Mouse (Mus musculus) midbrain, embryonic 13.5 days (tissue): Measurements from ENCODE around the gene Map7d3. TPM values are rescaled to one million over a fixed set of nuclear protein-coding genes. Genes with fewer than 3 reads are reported as not detected.

Source experiments
- ATAC-seq: fragments of 200-750 bp; cut with Nextera tagmentation; 2 replicates; pipeline ENCODE4 v1.8.0; 2017; ENCODE audit warnings: mild to moderate bottlenecking, moderate TSS enrichment, moderate library complexity
- H3K27ac ChIP-seq: fragments of 300-500 bp; sonication (generic); 2 replicates; pipeline ENCODE4 v1.5.1; 2015; ENCODE audit warnings: inconsistent platforms, mild to moderate bottlenecking, moderate library complexity
- H3K27me3 ChIP-seq: fragments of 300-500 bp; sonication (generic); 2 replicates; pipeline ENCODE4 v1.6.1; 2015; ENCODE audit warnings: mild to moderate bottlenecking, inconsistent platforms
- H3K36me3 ChIP-seq: fragments of 300-500 bp; sonication (generic); 2 replicates; pipeline ENCODE4 v1.6.1; 2015; ENCODE audit warnings: mild to moderate bottlenecking, inconsistent platforms
- H3K4me1 ChIP-seq: fragments of 300-500 bp; sonication (generic); replicated peaks from 2 replicates; pipeline ENCODE4 v1.6.1; 2015; ENCODE audit warnings: inconsistent platforms
- H3K4me2 ChIP-seq: fragments of 300-500 bp; sonication (generic); replicated peaks from 2 replicates; pipeline ENCODE4 v1.6.1; 2015; ENCODE audit warnings: moderate library complexity, mild to moderate bottlenecking, inconsistent platforms
- H3K4me3 ChIP-seq: fragments of 300-500 bp; sonication (generic); replicated peaks from 2 replicates; pipeline ENCODE4 v1.5.1; 2015; ENCODE audit warnings: mild to moderate bottlenecking, inconsistent platforms
- H3K9ac ChIP-seq: fragments of 300-500 bp; sonication (generic); replicated peaks from 2 replicates; pipeline ENCODE4 v1.6.1; 2015; ENCODE audit warnings: mild to moderate bottlenecking, inconsistent platforms
- H3K9me3 ChIP-seq: fragments of 300-500 bp; sonication (generic); 2 replicates; pipeline ENCODE4 v1.6.1; 2016; ENCODE audit warnings: mild to moderate bottlenecking, inconsistent platforms
- WGBS: fragments of 180-500 bp; shearing (Covaris S2); methylation state at CpG from one replicate; pipeline ENCODE4 v1.1.7; 2015; 5-methylcytosine and 5-hydroxymethylcytosine counted together
- polyA plus RNA-seq: library from polyadenylated mRNA; unstranded; fragments of >200 nt; fragmentation: Nextera tagmentation; extraction: Ambion mirVana; gene quantifications from 2 replicates; pipeline ENCODE4 v1.2.1, GENCODE M21; 2015

Map7d3 gene
- 0.86 and 1.1 TPM in 2 replicates for polyA plus RNA-seq

DNA sequence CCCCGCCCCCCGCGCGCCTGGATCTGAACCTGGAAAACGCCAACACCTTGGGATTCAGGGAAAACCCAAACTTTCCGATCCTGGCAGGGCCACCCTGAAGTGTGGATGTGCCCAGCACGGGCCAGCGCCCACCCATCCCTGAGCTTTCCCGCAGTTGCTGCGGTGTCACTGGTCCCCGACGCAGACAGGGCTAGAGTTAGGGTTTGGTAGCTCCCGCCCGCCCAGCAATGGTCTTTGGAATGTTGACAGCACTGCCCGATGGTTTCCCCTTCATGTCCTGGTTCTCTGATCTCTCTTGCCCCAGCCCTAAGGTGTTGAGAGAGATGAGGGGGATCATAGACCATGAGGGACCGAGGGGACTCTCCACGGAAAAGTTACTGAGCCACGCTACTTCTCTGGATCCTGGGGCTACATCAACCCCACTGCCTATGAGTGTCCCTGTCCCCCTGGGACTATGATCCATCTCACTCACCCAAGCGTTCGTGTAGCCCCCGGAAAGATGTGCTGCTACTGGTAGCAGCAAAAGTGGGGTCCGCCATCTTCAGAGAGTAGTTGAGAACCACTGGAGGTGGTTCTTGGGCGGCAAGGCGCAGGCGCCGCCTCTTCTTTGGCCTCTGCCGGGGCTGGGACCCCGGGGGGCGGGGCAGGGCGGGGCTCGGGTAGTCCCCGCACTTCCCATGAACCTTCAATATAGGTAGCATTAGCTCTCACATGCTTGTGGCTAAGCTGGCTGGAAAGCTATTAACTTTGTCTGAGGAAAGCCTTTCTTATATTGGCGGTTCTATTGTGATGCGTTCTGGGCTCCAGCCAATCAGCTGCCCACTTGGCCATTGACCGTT, at the start of gene Map7d3:
TSS of gene Map7d3 (minus strand) at position 562 of the 839 bp plus-strand sequence.
- Histone ChIP-seq H3K9me3 (no peaks in the 10 kb centered on the region), H3K4me1 (no peaks in the 10 kb centered on the region), H3K27ac (no peak within 1 kb of the TSS), H3K9ac (no peak within 1 kb of the TSS), H3K36me3 (no peaks in the 10 kb centered on the region), H3K4me3 (peak within 1 kb of the TSS; percentile 42), H3K4me2 (peak within 1 kb of the TSS; percentile 68), H3K27me3 (no peaks in the 10 kb centered on the region)
- WGBS = 19% methylated on average over 35 of the region's 35 CpGs
- ATAC-seq = peak; percentile 83

GRCm38 (mm10) chrX:56869863-56870262, 47.7 kb upstream of the Map7d3 start, which contains the start of gene Adgrg4:
Gene Adgrg4, plus strand, starts transcription at chrX:56870163.
- Histone ChIP-seq H3K9me3 (no peaks in the 10 kb centered on the region), H3K36me3 (no peaks in the 10 kb centered on the region), H3K9ac (no peak within 1 kb of the TSS), H3K4me2 (no peak within 1 kb of the TSS), H3K4me3 (no peak within 1 kb of the TSS), H3K27ac (no peak within 1 kb of the TSS), H3K4me1 (no peaks in the 10 kb centered on the region), H3K27me3 (no peaks in the 10 kb centered on the region)
- 82% methylated on average over 2 of the region's 2 CpGs for WGBS
- no peak for ATAC-seq

DNA sequence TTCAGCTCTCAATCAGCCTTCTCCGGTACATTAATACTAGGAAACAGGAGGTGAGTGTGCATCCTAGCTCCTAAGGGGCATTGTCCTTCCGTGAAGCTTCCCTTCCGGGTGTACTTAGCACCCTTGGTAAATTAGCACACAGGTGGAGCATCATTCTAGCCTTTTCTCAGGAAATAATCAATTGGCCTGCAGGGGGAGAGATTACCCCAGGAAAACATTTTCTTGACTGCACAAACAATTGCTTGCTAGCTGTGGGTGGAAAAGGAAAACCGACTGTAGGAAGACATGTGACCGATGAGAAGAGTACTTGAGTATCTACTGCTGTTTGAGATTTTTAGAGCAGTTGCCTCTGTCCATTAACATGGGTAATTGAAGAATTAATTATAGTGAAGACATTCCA, 19.1 kb upstream of the Map7d3 start:
- WGBS = 73% methylated on average over 5 of the region's 5 CpGs
- H3K4me2 ChIP-seq = no peak overlapping the region
- H3K4me1 ChIP-seq = no peaks in the 10 kb centered on the region
- no peaks in the 10 kb centered on the region for H3K9me3 ChIP-seq
- H3K36me3 ChIP-seq = no peaks in the 10 kb centered on the region
- no peak overlapping the region for H3K9ac ChIP-seq
- no peaks in the 10 kb centered on the region for H3K27me3 ChIP-seq
- H3K4me3 ChIP-seq = no peak overlapping the region
- H3K27ac ChIP-seq = no peak overlapping the region
- no peak for ATAC-seq

- H3K9ac ChIP-seq = no peak overlapping the region
- no peak for ATAC-seq
- no peaks in the 10 kb centered on the region for H3K4me1 ChIP-seq
- H3K36me3 ChIP-seq = no peaks in the 10 kb centered on the region
- no peak overlapping the region for H3K27ac ChIP-seq
- H3K9me3 ChIP-seq = no peaks in the 10 kb centered on the region
- no peaks in the 10 kb centered on the region for H3K27me3 ChIP-seq
- no peak overlapping the region for H3K4me3 ChIP-seq
- H3K4me2 ChIP-seq = no peak overlapping the region
These were observed 17.2 kb upstream of the Map7d3 start for GRCm38 (mm10) chrX:56839369-56839768.

DNA sequence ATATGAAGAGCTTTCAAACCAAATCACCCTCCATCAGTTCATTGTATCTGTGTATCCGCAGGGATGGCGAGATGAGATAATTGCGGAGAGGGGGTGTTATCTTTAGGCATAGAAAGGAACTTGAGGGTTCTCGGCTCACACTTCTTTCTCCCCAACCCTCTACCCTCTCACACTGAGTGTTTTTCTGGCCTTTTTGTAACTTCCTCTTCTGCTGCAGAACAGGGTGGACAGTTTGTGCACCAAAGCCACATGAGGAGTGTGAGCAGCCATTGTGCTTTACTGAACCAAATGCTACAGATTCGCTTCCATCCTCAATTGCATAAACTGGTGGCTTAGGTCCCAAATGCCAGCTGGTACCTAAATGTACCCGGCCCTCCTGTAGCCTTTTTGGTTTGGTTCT, 13.7 kb upstream of the Map7d3 start:
- H3K4me3 ChIP-seq = no peak overlapping the region
- no peaks in the 10 kb centered on the region for H3K36me3 ChIP-seq
- no peak overlapping the region for H3K9ac ChIP-seq
- no peak overlapping the region for H3K4me2 ChIP-seq
- H3K27ac ChIP-seq = no peak overlapping the region
- no peaks in the 10 kb centered on the region for H3K4me1 ChIP-seq
- WGBS = 89% methylated on average over 6 of the region's 6 CpGs
- H3K27me3 ChIP-seq = no peaks in the 10 kb centered on the region
- ATAC-seq = no peak
- no peaks in the 10 kb centered on the region for H3K9me3 ChIP-seq

GRCm38 (mm10) chrX:56827492-56827891, 5.4 kb upstream of the Map7d3 start:
- Histone ChIP-seq H3K4me2 (no peak overlapping the region), H3K9me3 (no peaks in the 10 kb centered on the region), H3K27me3 (no peaks in the 10 kb centered on the region), H3K27ac (no peak overlapping the region), H3K4me3 (no peak overlapping the region), H3K36me3 (no peaks in the 10 kb centered on the region), H3K9ac (no peak overlapping the region), H3K4me1 (no peaks in the 10 kb centered on the region)
- ATAC-seq = no peak
- WGBS = 79% methylated on average over 6 of the region's 6 CpGs

- Histone ChIP-seq H3K4me2 (no peak overlapping the region), H3K36me3 (peaks cover 24% of the 10 kb centered on the region), H3K4me1 (no peaks in the 10 kb centered on the region), H3K27me3 (no peaks in the 10 kb centered on the region), H3K9me3 (no peaks in the 10 kb centered on the region), H3K4me3 (no peak overlapping the region), H3K27ac (no peak overlapping the region), H3K9ac (no peak overlapping the region)
- ATAC-seq = peak; percentile 67
- WGBS = 53% methylated on average over 15 of the region's 15 CpGs
These were observed 30.9 kb downstream of the Map7d3 start for GRCm38 (mm10) chrX:56791268-56791667.

- Histone ChIP-seq H3K36me3 (peaks cover 24% of the 10 kb centered on the region), H3K27ac (no peak overlapping the region), H3K9ac (no peak overlapping the region), H3K27me3 (no peaks in the 10 kb centered on the region), H3K9me3 (no peaks in the 10 kb centered on the region), H3K4me2 (no peak overlapping the region), H3K4me1 (no peaks in the 10 kb centered on the region), H3K4me3 (no peak overlapping the region)
- ATAC-seq = no peak
- whole genome bisulfite sequencing = 82% methylated on average over 4 of the region's 4 CpGs
These were observed 31.5 kb downstream of the Map7d3 start for GRCm38 (mm10) chrX:56790591-56790990.

DNA sequence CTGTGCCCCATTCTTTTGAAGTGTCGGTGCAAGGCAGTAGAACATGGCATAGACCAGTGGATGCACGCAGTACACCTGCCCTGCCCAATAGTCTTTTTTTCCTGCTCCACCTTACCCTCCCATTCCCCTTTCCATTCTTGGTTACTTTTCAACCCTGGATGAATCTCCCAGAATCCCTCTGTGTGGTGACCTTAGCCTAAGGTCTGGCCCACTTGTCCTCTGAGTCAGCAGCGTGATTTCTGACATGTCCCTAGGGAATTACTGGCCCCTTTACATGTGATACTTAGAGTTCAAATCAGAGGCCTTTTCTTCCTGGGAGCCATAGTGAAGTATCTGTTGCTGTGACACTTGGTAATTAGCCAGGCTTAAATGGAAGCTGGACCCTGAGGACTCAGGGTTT, 34.6 kb downstream of the Map7d3 start:
- 70% methylated on average over 3 of the region's 3 CpGs for WGBS
- no peak overlapping the region for H3K4me3 ChIP-seq
- ATAC-seq = no peak
- H3K9me3 ChIP-seq = no peaks in the 10 kb centered on the region
- no peaks in the 10 kb centered on the region for H3K4me1 ChIP-seq
- H3K4me2 ChIP-seq = no peak overlapping the region
- H3K27ac ChIP-seq = no peak overlapping the region
- H3K9ac ChIP-seq = no peak overlapping the region
- H3K36me3 ChIP-seq = peaks cover 15% of the 10 kb centered on the region
- no peaks in the 10 kb centered on the region for H3K27me3 ChIP-seq

- no peaks in the 10 kb centered on the region for H3K27me3 ChIP-seq
- H3K4me3 ChIP-seq = no peak overlapping the region
- no peaks in the 10 kb centered on the region for H3K4me1 ChIP-seq
- 64% methylated on average over 6 of the region's 6 CpGs for WGBS
- no peak overlapping the region for H3K9ac ChIP-seq
- no peaks in the 10 kb centered on the region for H3K9me3 ChIP-seq
- no peak overlapping the region for H3K27ac ChIP-seq
- H3K36me3 ChIP-seq = peaks cover 15% of the 10 kb centered on the region
- no peak overlapping the region for H3K4me2 ChIP-seq
- ATAC-seq = peak; percentile 60
These were observed 35.7 kb downstream of the Map7d3 start for GRCm38 (mm10) chrX:56786281-56787061.

GRCm38 (mm10) chrX:56773329-56773728, 48.8 kb downstream of the Map7d3 start:
- Histone ChIP-seq H3K9ac (no peak overlapping the region), H3K4me3 (no peak overlapping the region), H3K9me3 (no peaks in the 10 kb centered on the region), H3K36me3 (no peaks in the 10 kb centered on the region), H3K27me3 (no peaks in the 10 kb centered on the region), H3K27ac (no peak overlapping the region), H3K4me1 (no peaks in the 10 kb centered on the region), H3K4me2 (no peak overlapping the region)
- ATAC-seq = no peak
- 94% methylated on average over 4 of the region's 4 CpGs for WGBS

DNA sequence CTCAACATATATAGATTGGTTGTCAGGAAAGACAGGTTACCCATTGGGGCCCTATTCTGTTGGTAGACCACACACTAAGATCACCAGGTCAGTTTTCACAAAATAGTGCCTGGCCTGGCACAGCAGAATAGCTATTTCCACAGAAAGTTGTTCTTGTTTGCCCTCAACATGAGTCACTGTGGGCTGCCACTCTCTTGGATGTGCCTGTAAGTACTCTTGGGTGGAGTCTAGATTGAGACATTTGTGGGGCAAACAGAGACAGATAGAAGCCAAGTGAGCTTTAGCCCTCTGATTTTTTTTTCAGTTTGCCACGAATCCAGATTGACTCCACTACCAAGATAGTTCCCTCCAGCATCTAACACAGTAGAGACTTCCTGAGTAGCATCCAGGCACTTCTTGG, 50.4 kb downstream of the Map7d3 start:
- Histone ChIP-seq H3K36me3 (no peaks in the 10 kb centered on the region), H3K27me3 (no peaks in the 10 kb centered on the region), H3K4me3 (no peak overlapping the region), H3K4me1 (no peaks in the 10 kb centered on the region), H3K27ac (no peak overlapping the region), H3K9ac (no peak overlapping the region), H3K4me2 (no peak overlapping the region), H3K9me3 (no peaks in the 10 kb centered on the region)
- WGBS = 75% methylated on average over 1 of the region's 1 CpGs
- ATAC-seq = no peak
